Mouse (Mus musculus) ZHBTc4 (cell line): Measurements from ENCODE around the gene Bach2.

ENCODE experiments used
- DNase-seq: peaks from one replicate; pipeline ENCODE4 v3.0.0-alpha.2; 2011; ENCODE audit warnings: low read depth, low spot score

Gene Bach2

GRCm38 (mm10) chr4:32238366-32238854, at the start of gene Bach2:
TSS of gene Bach2 (plus strand) at chr4:32238804.
- peak; percentile 94 for DNase-seq

GRCm38 (mm10) chr4:32189416-32190036, 49.1 kb upstream of the Bach2 start:
- no peak for DNase-seq

- no peak for DNase-seq
Measured at GRCm38 (mm10) chr4:32190506-32190905, 48.1 kb upstream of the Bach2 start.

- DNase-seq = peak; percentile 87
Measured at GRCm38 (mm10) chr4:32195945-32196921, 42.4 kb upstream of the Bach2 start.

GRCm38 (mm10) chr4:32198031-32198430, 40.6 kb upstream of the Bach2 start:
- no peak for DNase-seq

GRCm38 (mm10) chr4:32198589-32198988, 40.0 kb upstream of the Bach2 start:
- no peak for DNase-seq

- no peak for DNase-seq
Measured at GRCm38 (mm10) chr4:32199156-32199555, 39.4 kb upstream of the Bach2 start.

GRCm38 (mm10) chr4:32201114-32201513, 37.5 kb upstream of the Bach2 start:
- no peak for DNase-seq

GRCm38 (mm10) chr4:32202362-32202761, 36.2 kb upstream of the Bach2 start:
- no peak for DNase-seq

GRCm38 (mm10) chr4:32204819-32205218, 33.8 kb upstream of the Bach2 start:
- no peak for DNase-seq

GRCm38 (mm10) chr4:32205825-32206224, 32.8 kb upstream of the Bach2 start:
- DNase-seq = no peak

GRCm38 (mm10) chr4:32209995-32210394, 28.6 kb upstream of the Bach2 start:
- DNase-seq = no peak

- DNase-seq = no peak
Measured at GRCm38 (mm10) chr4:32210424-32211184, 28.0 kb upstream of the Bach2 start.

- DNase-seq = no peak
Measured at GRCm38 (mm10) chr4:32212593-32212992, 26.0 kb upstream of the Bach2 start.

- no peak for DNase-seq
Measured at GRCm38 (mm10) chr4:32216466-32216865, 22.1 kb upstream of the Bach2 start.

GRCm38 (mm10) chr4:32217016-32217415, 21.6 kb upstream of the Bach2 start:
- DNase-seq = no peak

GRCm38 (mm10) chr4:32217593-32217992, 21.0 kb upstream of the Bach2 start:
- DNase-seq = no peak

GRCm38 (mm10) chr4:32218371-32218770, 20.2 kb upstream of the Bach2 start:
- DNase-seq = no peak

GRCm38 (mm10) chr4:32219428-32220128, 19.0 kb upstream of the Bach2 start:
- DNase-seq = no peak

GRCm38 (mm10) chr4:32220129-32220491, 18.5 kb upstream of the Bach2 start:
- DNase-seq = no peak

- DNase-seq = no peak
Measured at GRCm38 (mm10) chr4:32220961-32221360, 17.6 kb upstream of the Bach2 start.
